Mouse (Mus musculus) heart, postnatal 4 days (tissue): ENCODE measurements around the gene Hist1h2bf. TPM values are rescaled to one million over a fixed set of nuclear protein-coding genes. Genes with fewer than 3 reads are reported as not detected.

ENCODE experiments used
- DNase-seq: peaks from one replicate; pipeline ENCODE4 v3.0.0; 2021
- microRNA-seq, 2 experiments: library from miRNA; unstranded; fragments of <30 nt; microRNA quantifications; one replicate each; pipeline ENCODE4 v1.2.0; 2021 to 2022
- total RNA-seq, 2 experiments: library from RNA; stranded (reverse); gene quantifications; 2 replicates each; pipeline ENCODE4 v1.2.3; 2021

Gene Hist1h2bf
- total RNA-seq, 2 experiments from 2014 or later, result 278 to 296 TPM

DNA sequence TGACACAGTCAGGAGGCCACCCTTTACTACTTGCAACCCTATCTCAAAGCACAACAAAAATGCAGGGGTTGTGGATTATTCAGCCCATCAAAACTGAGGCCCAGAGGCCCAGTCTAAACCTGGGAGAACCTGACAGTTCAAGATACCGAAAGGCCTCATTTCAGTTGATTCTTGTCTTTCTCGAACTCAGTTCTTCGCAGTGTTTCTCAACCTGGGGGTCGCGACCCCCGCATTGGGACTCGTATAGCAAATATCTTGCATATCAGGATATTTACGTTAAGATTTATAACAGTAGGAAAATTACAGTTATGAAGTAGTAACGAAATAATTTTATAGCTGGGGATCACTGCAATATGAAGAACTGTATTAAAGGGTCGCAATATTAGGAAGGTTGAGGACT, 48.1 kb downstream of the Hist1h2bf start:
- DNase-seq, result no peak

DNA sequence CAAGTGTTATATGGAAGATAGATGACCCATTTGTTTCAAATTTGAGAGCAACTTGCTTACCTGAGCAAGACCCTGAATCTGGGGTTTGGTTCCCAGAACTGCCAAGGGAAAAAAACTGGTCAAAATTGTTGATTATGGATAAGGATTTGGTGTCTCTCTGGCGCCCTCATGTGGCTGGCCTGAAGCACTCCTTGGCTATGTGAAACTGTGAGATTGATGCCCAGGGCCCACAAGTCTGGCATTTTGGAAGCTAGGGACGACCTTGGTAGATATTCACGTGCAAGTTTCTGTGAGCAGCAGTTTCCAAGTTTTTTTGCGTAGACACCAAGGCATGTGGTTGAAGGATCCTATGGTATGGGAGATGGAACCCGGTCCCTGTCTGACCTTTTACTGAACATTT, 49.3 kb downstream of the Hist1h2bf start:
- DNase-seq, result peak; percentile 84

GRCm38 (mm10) chr13:23523976-23524375, 50.0 kb downstream of the Hist1h2bf start:
- no peak for DNase-seq

Small RNAs within 50 kb of the gene (microRNA-seq; reads per million reads assigned to microRNA genes)
- gene Gm44297, result 0 reads per million in 2 experiments
- 0 reads per million in 2 experiments for gene Gm44359
- 0 reads per million in 2 experiments for gene Gm44394

Other genes starting within 250 kb of the Hist1h2bf start
- gene Zfp322a, start 205.0 kb downstream of the Hist1h2bf start, total RNA-seq, result 10 to 100 TPM; 17.6 to 23.5 TPM
- gene Abt1, start 150.3 kb downstream of the Hist1h2bf start, total RNA-seq, result 1 to 10 TPM; 5.0 to 5.6 TPM
- gene Btn1a1, start 108.3 kb downstream of the Hist1h2bf start, total RNA-seq, result under 1 TPM; 0.11 to 0.24 TPM
- not detected for gene Btn2a2, start 85.3 kb downstream of the Hist1h2bf start, total RNA-seq
- 1,000 to 10,000 TPM; 1,227 to 1,327 TPM for gene Hist1h4h, start 43.1 kb downstream of the Hist1h2bf start, total RNA-seq
- gene Hist1h2af, start 40.3 kb downstream of the Hist1h2bf start, total RNA-seq, result 100 to 1,000 TPM; 480 to 499 TPM
- 100 to 1,000 TPM; 165 to 172 TPM for gene Hist1h3g, start 38.8 kb downstream of the Hist1h2bf start, total RNA-seq
- 10 to 100 TPM; 23.5 to 23.8 TPM for gene Hist1h2bh, start 30.8 kb downstream of the Hist1h2bf start, total RNA-seq
- 100 to 1,000 TPM; 121 to 128 TPM for gene Hist1h3f, start 30.1 kb downstream of the Hist1h2bf start, total RNA-seq
- 100 to 1,000 TPM; 802 to 855 TPM for gene Hist1h4f, start 22.5 kb downstream of the Hist1h2bf start, total RNA-seq
- 10 to 100 TPM; 40.0 to 43.0 TPM for gene Hist1h1d, start 20.9 kb downstream of the Hist1h2bf start, total RNA-seq
- gene Hist1h3e, start 11.8 kb downstream of the Hist1h2bf start, total RNA-seq, result 100 to 1,000 TPM; 299 to 323 TPM
- gene Hist1h2ae, start 3.0 kb downstream of the Hist1h2bf start, total RNA-seq, result 10 to 100 TPM; 77.0 to 85.3 TPM
- gene Hist1h2bg, start 2.8 kb downstream of the Hist1h2bf start, total RNA-seq, result 100 to 1,000 TPM; 624 to 645 TPM
- gene Hist1h2ad, start 185 bp upstream of the Hist1h2bf start, total RNA-seq, result 10 to 100 TPM; 62.5 to 79.1 TPM
- 10 to 100 TPM; 52.4 to 58.7 TPM for gene Hist1h3d, start 1.6 kb upstream of the Hist1h2bf start, total RNA-seq
- gene Hist1h4d, start 7.4 kb upstream of the Hist1h2bf start, total RNA-seq, result 100 to 1,000 TPM; 322 to 324 TPM
- 10 to 100 TPM; 38.8 to 42.2 TPM for gene Hist1h2be, start 46.9 kb upstream of the Hist1h2bf start, total RNA-seq
- 100 to 1,000 TPM; 269 to 306 TPM for gene Hist1h1e, start 48.4 kb upstream of the Hist1h2bf start, total RNA-seq
- gene Hist1h2ac, start 109.8 kb upstream of the Hist1h2bf start, total RNA-seq, result 10 to 100 TPM; 11.4 to 11.7 TPM
- gene Hist1h2bc, start 110.0 kb upstream of the Hist1h2bf start, total RNA-seq, result 10 to 100 TPM; 44.8 to 56.0 TPM
- gene Hist1h1t, start 121.6 kb upstream of the Hist1h2bf start, total RNA-seq, result 1 to 10 TPM; 1.6 to 1.8 TPM
- 100 to 1,000 TPM; 167 to 175 TPM for gene Hist1h4c, start 124.3 kb upstream of the Hist1h2bf start, total RNA-seq
- 10 to 100 TPM; 19.7 to 21.0 TPM for gene Hfe, start 136.7 kb upstream of the Hist1h2bf start, total RNA-seq
- 100 to 1,000 TPM; 472 to 511 TPM for gene Hist1h1c, start 164.6 kb upstream of the Hist1h2bf start, total RNA-seq
- 100 to 1,000 TPM; 252 to 264 TPM for gene Hist1h3c, start 171.4 kb upstream of the Hist1h2bf start, total RNA-seq
- 100 to 1,000 TPM; 281 to 294 TPM for gene Hist1h2bb, start 172.5 kb upstream of the Hist1h2bf start, total RNA-seq
- 100 to 1,000 TPM; 424 to 425 TPM for gene Hist1h2ab, start 176.9 kb upstream of the Hist1h2bf start, total RNA-seq
- 100 to 1,000 TPM; 568 to 625 TPM for gene Hist1h3b, start 178.1 kb upstream of the Hist1h2bf start, total RNA-seq
- gene Hist1h4b, start 182.8 kb upstream of the Hist1h2bf start, total RNA-seq, result 100 to 1,000 TPM; 312 to 320 TPM
- 100 to 1,000 TPM; 433 to 442 TPM for gene Hist1h4a, start 187.0 kb upstream of the Hist1h2bf start, total RNA-seq
- gene Hist1h3a, start 188.2 kb upstream of the Hist1h2bf start, total RNA-seq, result 100 to 1,000 TPM; 440 to 473 TPM
- gene Hist1h1a, start 189.5 kb upstream of the Hist1h2bf start, total RNA-seq, result 100 to 1,000 TPM; 219 to 236 TPM
- not detected for gene Trim38, start 195.7 kb upstream of the Hist1h2bf start, total RNA-seq
- not detected for gene Slc17a2, start 232.8 kb upstream of the Hist1h2bf start, total RNA-seq